Mouse (Mus musculus) embryonic facial prominence, embryonic 14.5 days (tissue): ENCODE results near the gene Amotl1. TPM values are rescaled to one million over a fixed set of nuclear protein-coding genes. Genes with fewer than 3 reads are reported as not detected.

Experiments
- ATAC-seq: fragments of 200-750 bp; cut with Nextera tagmentation; 2 replicates; pipeline ENCODE4 v1.8.0; 2017; ENCODE audit warnings: low read depth, moderate number of reproducible peaks, moderate TSS enrichment
- DNase-seq: peaks from one replicate; pipeline ENCODE4 v3.0.0-alpha.2; 2015; ENCODE audit warnings: low spot score
- H3K27ac ChIP-seq: fragments of 300-500 bp; sonication (generic); replicated peaks from 2 replicates; pipeline ENCODE4 v1.5.1; 2014; ENCODE audit warnings: low read depth, mild to moderate bottlenecking, low read length, moderate library complexity
- H3K27me3 ChIP-seq: fragments of 300-500 bp; sonication (generic); replicated peaks from 2 replicates; pipeline ENCODE4 v1.6.1; 2014; ENCODE audit warnings: low read length; ENCODE audit not compliant: control insufficient read depth, insufficient read depth
- H3K36me3 ChIP-seq: fragments of 300-500 bp; sonication (generic); 2 replicates; pipeline ENCODE4 v1.6.1; 2014; ENCODE audit warnings: low read length, mixed read lengths; ENCODE audit not compliant: control insufficient read depth, insufficient read depth
- H3K4me1 ChIP-seq: fragments of 300-500 bp; sonication (generic); 2 replicates; pipeline ENCODE4 v1.6.1; 2014; ENCODE audit warnings: antibody characterized with exemption, low read length; ENCODE audit not compliant: control insufficient read depth, insufficient read depth
- H3K4me2 ChIP-seq: fragments of 300-500 bp; sonication (generic); 2 replicates; pipeline ENCODE4 v1.6.1; 2014; ENCODE audit warnings: low read depth, mild to moderate bottlenecking, low read length, moderate library complexity, mixed read lengths
- H3K4me3 ChIP-seq: fragments of 300-500 bp; sonication (generic); 2 replicates; pipeline ENCODE4 v1.5.1; 2014; ENCODE audit warnings: low read depth, mild to moderate bottlenecking, low read length
- H3K9ac ChIP-seq: fragments of 300-500 bp; sonication (generic); 2 replicates; pipeline ENCODE4 v1.6.1; 2014; ENCODE audit warnings: low read depth, mild to moderate bottlenecking, low read length, moderate library complexity, mixed read lengths
- H3K9me3 ChIP-seq: fragments of 300-500 bp; sonication (generic); 2 replicates; pipeline ENCODE4 v1.6.1; 2016; ENCODE audit warnings: low read length; ENCODE audit not compliant: control insufficient read depth
- WGBS: fragments of 180-500 bp; shearing (Covaris S2); extraction: QIAGEN DNeasy Blood & Tissue Kit; methylation state at CpG from one replicate; pipeline ENCODE4 v1.1.7; 2014; 5-methylcytosine and 5-hydroxymethylcytosine counted together
- polyA plus RNA-seq: library from polyadenylated mRNA; unstranded; fragments of >200 nt; fragmentation: Nextera tagmentation; extraction: Ambion mirVana; gene quantifications from 2 replicates; pipeline ENCODE4 v1.2.1, GENCODE M21; 2014

The Amotl1 gene
- polyA plus RNA-seq, 1 experiment from 2014 or later: 49.1 TPM

DNA sequence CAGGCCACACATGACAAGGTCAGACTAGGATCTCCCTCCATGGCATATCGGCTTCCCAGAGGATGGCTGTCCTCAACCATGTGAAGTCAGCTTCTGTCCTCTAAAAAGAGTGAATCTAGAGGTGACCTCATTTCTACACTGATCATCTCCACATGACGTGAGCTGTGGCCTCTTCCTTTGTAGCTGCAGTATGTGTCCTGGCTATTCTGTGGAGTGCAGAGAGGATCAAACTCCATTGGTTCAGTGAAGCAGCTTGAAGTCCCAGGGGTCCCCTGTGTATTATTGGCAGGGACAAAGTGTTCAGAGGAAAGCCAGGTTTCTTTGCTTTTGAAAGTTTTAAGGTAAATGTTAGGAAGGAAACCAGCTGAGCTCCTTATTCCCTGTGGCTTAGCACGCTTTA is 126.8 kb downstream of the Amotl1 start:
- H3K4me2 ChIP-seq: no peak overlapping the region
- H3K9me3 ChIP-seq: no peaks in the 10 kb centered on the region
- no peak overlapping the region for H3K27ac ChIP-seq
- no peaks in the 10 kb centered on the region for H3K36me3 ChIP-seq
- ATAC-seq (peak; percentile 32; the same call in 1 of the 2 replicates), DNase-seq (no peak)
- no peaks in the 10 kb centered on the region for H3K4me1 ChIP-seq
- H3K27me3 ChIP-seq: no peaks in the 10 kb centered on the region
- whole genome bisulfite sequencing: 70% methylated on average over 3 of the region's 3 CpGs
- no peak overlapping the region for H3K4me3 ChIP-seq
- H3K9ac ChIP-seq: no peak overlapping the region

GRCm38 (mm10) chr9:14517296-14517695 is 127.6 kb downstream of the Amotl1 start:
- no peak overlapping the region for H3K9ac ChIP-seq
- H3K27me3 ChIP-seq: no peaks in the 10 kb centered on the region
- H3K4me3 ChIP-seq: no peak overlapping the region
- H3K9me3 ChIP-seq: no peaks in the 10 kb centered on the region
- no peaks in the 10 kb centered on the region for H3K36me3 ChIP-seq
- H3K4me2 ChIP-seq: no peak overlapping the region
- H3K4me1 ChIP-seq: no peaks in the 10 kb centered on the region
- no peak overlapping the region for H3K27ac ChIP-seq
- DNase-seq (no peak), ATAC-seq (no peak)
- WGBS: 35% methylated on average over 1 of the region's 1 CpGs

DNA sequence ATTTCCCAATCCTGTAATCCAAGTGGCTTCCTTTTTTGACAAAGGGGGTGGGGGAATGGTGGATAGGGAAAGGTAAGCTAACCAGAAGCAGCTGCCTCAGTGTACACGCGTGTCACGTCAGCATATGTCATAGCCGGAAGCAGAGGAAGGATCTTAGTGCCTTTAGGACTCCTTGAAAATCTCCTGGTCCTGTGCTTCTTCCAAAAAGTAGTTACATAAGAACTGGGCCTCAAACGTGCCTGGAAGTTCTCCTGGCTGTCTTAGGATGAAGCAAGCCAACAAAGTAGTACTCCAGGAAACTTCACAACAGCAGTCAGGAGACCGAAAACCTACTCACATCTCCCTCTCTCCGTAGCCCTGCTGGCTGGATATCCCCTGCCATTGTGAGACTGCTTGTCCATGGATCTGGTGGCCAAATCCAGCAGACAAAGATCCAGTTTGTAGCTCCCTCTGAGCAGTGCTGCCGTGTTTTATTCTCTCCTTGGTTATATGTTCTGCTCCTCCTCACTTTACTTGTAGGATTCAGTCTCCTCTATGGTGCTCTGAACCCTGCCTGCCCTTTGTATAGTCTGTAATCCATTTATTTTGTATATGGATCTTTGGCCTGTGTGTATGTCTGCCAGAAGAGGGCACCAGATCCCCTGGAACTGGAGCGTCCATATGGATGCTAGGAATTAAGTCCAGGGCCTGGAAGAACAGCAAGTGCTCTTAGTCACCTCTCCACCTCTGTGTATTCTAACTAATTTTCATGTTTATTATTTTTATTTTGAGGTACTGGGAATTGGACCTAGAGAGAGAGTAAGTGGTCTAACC is 132.0 kb downstream of the Amotl1 start:
- 74% methylated on average over 9 of the region's 9 CpGs for WGBS
- Histone ChIP-seq H3K4me1 (no peaks in the 10 kb centered on the region), H3K4me3 (no peak overlapping the region), H3K9me3 (no peaks in the 10 kb centered on the region), H3K9ac (no peak overlapping the region), H3K4me2 (no peak overlapping the region), H3K27me3 (no peaks in the 10 kb centered on the region), H3K27ac (no peak overlapping the region), H3K36me3 (peaks cover 30% of the 10 kb centered on the region)
- peak; percentile 72 for DNase-seq
- peak; percentile 73 for ATAC-seq

GRCm38 (mm10) chr9:14500916-14501424 is 143.9 kb downstream of the Amotl1 start:
- no peaks in the 10 kb centered on the region for H3K9me3 ChIP-seq
- ATAC-seq (no peak), DNase-seq (no peak)
- H3K27ac ChIP-seq: peak overlapping the region; percentile 73
- 4% methylated on average over 10 of the region's 10 CpGs for WGBS
- H3K4me2 ChIP-seq: peak overlapping the region; percentile 78
- H3K36me3 ChIP-seq: peaks cover 43% of the 10 kb centered on the region
- H3K27me3 ChIP-seq: no peaks in the 10 kb centered on the region
- H3K4me1 ChIP-seq: 0 out of 2 replicates have a peak, but pooled peaks cover 2% of the 10 kb centered on the region
- H3K4me3 ChIP-seq: peak overlapping the region; percentile 77
- peak overlapping the region; percentile 84 for H3K9ac ChIP-seq

GRCm38 (mm10) chr9:14500023-14500915 is 144.6 kb downstream of the Amotl1 start, which contains the start of the genes Kdm4d and Cwc15:
Kdm4d (minus strand) TSS chr9:14500482.
Cwc15 (plus strand) TSS chr9:14500617.
- Histone ChIP-seq H3K27me3 (no peaks in the 10 kb centered on the region), H3K4me3 (peak within 1 kb of the TSS; percentile 77), H3K4me2 (peak within 1 kb of the TSS; percentile 78), H3K27ac (peak within 1 kb of the TSS; percentile 73), H3K9ac (peak within 1 kb of the TSS; percentile 84), H3K4me1 (0 out of 2 replicates have a peak, but pooled peaks cover 2% of the 10 kb centered on the region), H3K36me3 (peaks cover 36% of the 10 kb centered on the region), H3K9me3 (no peaks in the 10 kb centered on the region)
- DNase-seq (peak; percentile 100), ATAC-seq (peak; percentile 99)
- under 1% methylated on average over 58 of the region's 59 CpGs for WGBS

GRCm38 (mm10) chr9:14498896-14499705 is 145.8 kb downstream of the Amotl1 start:
- peaks cover 24% of the 10 kb centered on the region for H3K36me3 ChIP-seq
- H3K4me1 ChIP-seq: 0 out of 2 replicates have a peak, but pooled peaks cover 2% of the 10 kb centered on the region
- whole genome bisulfite sequencing: 79% methylated on average over 4 of the region's 4 CpGs
- DNase-seq: no peak
- no peak overlapping the region for H3K9ac ChIP-seq
- peak overlapping the region; percentile 77 for H3K4me2 ChIP-seq
- ATAC-seq: no peak
- no peaks in the 10 kb centered on the region for H3K9me3 ChIP-seq
- H3K27ac ChIP-seq: no peak overlapping the region
- H3K4me3 ChIP-seq: peak overlapping the region; percentile 77
- no peaks in the 10 kb centered on the region for H3K27me3 ChIP-seq
